ENCODE assay signal across 24 mouse cellular contexts in genomic region chr3:8747201-8747600, GRCm38 (mm10).
DNase-seq lines count a peak whose midpoint lies in the region; ATAC-seq and TF ChIP-seq lines count a peak whose summit lies in the region.
"Had no signal": no experiment of that assay in that cellular context is flagged by ENCODE, and none has a peak within 500 bp of the region (broad histone marks: within the 10 kb centered on the region; RNA-seq: fewer than 3 reads in every experiment).

No protein-coding gene starts in this region.

- H3K27me3 ChIP-seq in heart, embryonic 11.5 days (ENCODE audit: control insufficient read depth, insufficient read depth, low read length): no peaks in the 10 kb centered on the region
- no peaks in the 10 kb centered on the region for H3K27me3 ChIP-seq in liver, embryonic 14.5 days (ENCODE audit: control insufficient read depth, insufficient read depth, low read length)
- H3K27me3 ChIP-seq in myocyte (ENCODE audit: control insufficient read depth, insufficient read depth, insufficient read length): no peaks in the 10 kb centered on the region
- H3K27me3 ChIP-seq: forebrain, embryonic 12.5 days; heart, embryonic 12.5 days; limb, embryonic 12.5 days; neural tube, embryonic 13.5 days had no signal

- H3K4me1 ChIP-seq in heart, embryonic 11.5 days (ENCODE audit: control insufficient read depth, insufficient read depth, low read length): no peaks in the 10 kb centered on the region; the same call in 1 of the 2 replicates
- H3K4me1 ChIP-seq in liver, embryonic 14.5 days (replicated peaks; ENCODE audit: control insufficient read depth in 2 of 2, insufficient read depth in 2 of 2, low read length in 1 of 2): peaks cover 14 to 21% of the 10 kb centered on the region in 2 experiments
- H3K4me1 ChIP-seq: forebrain, embryonic 12.5 days; limb, embryonic 12.5 days; neural tube, embryonic 13.5 days had no signal

- H3ac ChIP-seq in myocyte (ENCODE audit: control insufficient read depth, insufficient read length): no peak overlapping the region

- no peak overlapping the region for H3K9ac ChIP-seq in heart, embryonic 11.5 days (ENCODE audit: low read depth, low read length)
- H3K9ac ChIP-seq in liver, embryonic 14.5 days (replicated peaks): no peak overlapping the region
- H3K9ac ChIP-seq: forebrain, embryonic 12.5 days; heart, embryonic 12.5 days; limb, embryonic 12.5 days; lung, embryonic 14.5 days; neural tube, embryonic 13.5 days had no signal

- no peaks in the 10 kb centered on the region for H3K79me2 ChIP-seq in myocyte (ENCODE audit: control insufficient read depth, insufficient read depth)

- no peaks in the 10 kb centered on the region for H3K36me3 ChIP-seq in heart, embryonic 11.5 days (ENCODE audit: control insufficient read depth, insufficient read depth, low read length)
- H3K36me3 ChIP-seq in liver, embryonic 14.5 days (replicated peaks; ENCODE audit: control insufficient read depth, insufficient read depth, low read depth): no peaks in the 10 kb centered on the region
- H3K36me3 ChIP-seq in myocyte (ENCODE audit: control insufficient read depth, insufficient read depth): no peaks in the 10 kb centered on the region
- H3K36me3 ChIP-seq: forebrain, embryonic 12.5 days; heart, embryonic 12.5 days; limb, embryonic 12.5 days; neural tube, embryonic 13.5 days had no signal

- H3K27ac ChIP-seq in heart, embryonic 11.5 days (ENCODE audit: low read depth, low read length): peak overlapping the region; percentile 35; the same call in 1 of the 2 replicates
- peak overlapping the region; percentile 69 for H3K27ac ChIP-seq in liver, embryonic 14.5 days
- H3K27ac ChIP-seq: forebrain, embryonic 12.5 days; hindbrain, postnatal 0 days; layer of hippocampus, adult 2 months; limb, embryonic 12.5 days; neural tube, embryonic 13.5 days had no signal

- ATAC-seq in heart, embryonic 11.5 days (replicated peaks; ENCODE audit: insufficient number of reproducible peaks, low FRiP score, low TSS enrichment): no peak
- peak; percentile 64 for ATAC-seq in granulocyte monocyte progenitor cell, adult 5-6 weeks (replicated peaks; ENCODE audit: poor library complexity, severe bottlenecking)
- ATAC-seq in liver, embryonic 14.5 days (ENCODE audit: insufficient read depth): peak; percentile 90
- ATAC-seq in cerebellum, adult (ENCODE audit: insufficient number of reproducible peaks, low FRiP score, low TSS enrichment): no peak
- ATAC-seq: CD4-positive, CD25-positive, alpha-beta regulatory T cell, adult 4 months; hindbrain, postnatal 0 days; intestine, embryonic 16.5 days; Patski had no signal

- H3K9me3 ChIP-seq in heart, embryonic 11.5 days (replicated peaks; ENCODE audit: control insufficient read depth, low read length): no peaks in the 10 kb centered on the region
- H3K9me3 ChIP-seq in liver, embryonic 14.5 days (ENCODE audit: control insufficient read depth, low read length): no peaks in the 10 kb centered on the region
- H3K9me3 ChIP-seq: forebrain, embryonic 12.5 days; limb, embryonic 12.5 days; neural tube, embryonic 13.5 days had no signal

- intact Hi-C loops in heart, postnatal 14 days (cut with DNase I): no loop called here

- DNase-seq in heart, postnatal 14 days: no peak
- peak in 2 of 3 experiments; percentile 31 to 41 for DNase-seq in liver, embryonic 14.5 days (ENCODE audit: low read depth in 3 of 3, low spot score in 3 of 3)
- no peak for DNase-seq in cerebellum, adult 9-11 months
- DNase-seq: adrenal gland, adult 8-10 months; cerebellum, adult 9-10 months; heart, postnatal 10 days; kidney, adult 9 months; kidney, postnatal 25 days; lung, embryonic 14.5 days; midbrain, embryonic 14.5 days; right cerebral cortex, postnatal 4 days had no signal

- WGBS in heart, embryonic 11.5 days (ENCODE audit: insufficient replicate concordance): 60% methylated on average over 4 of the region's 4 CpGs
- 11% methylated on average over 4 of the region's 4 CpGs for WGBS in liver, embryonic 14.5 days (ENCODE audit: insufficient replicate concordance)

- no peak overlapping the region for H3K4me2 ChIP-seq in heart, embryonic 11.5 days
- H3K4me2 ChIP-seq in liver, embryonic 14.5 days (ENCODE audit: low read depth): peak overlapping the region; percentile 29; the same call in 1 of the 2 replicates
- peak overlapping the region; percentile 18 for H3K4me2 ChIP-seq in myocyte (ENCODE audit: low read depth)
- H3K4me2 ChIP-seq: forebrain, embryonic 12.5 days; heart, embryonic 12.5 days; limb, embryonic 12.5 days; lung, embryonic 14.5 days; neural tube, embryonic 13.5 days had no signal

- TF ChIP-seq EP300 in liver, embryonic 14.5 days (IDR thresholded peaks at IDR 0.05; ENCODE audit: low read depth): peak; percentile 54; the same call in 1 of the 2 replicates

- H3K4me3 ChIP-seq in heart, embryonic 11.5 days (ENCODE audit: low read depth, low read length): no peak overlapping the region
- H3K4me3 ChIP-seq in liver, embryonic 14.5 days (ENCODE audit: insufficient read depth in 1 of 2, low read depth in 2 of 2, low read length in 2 of 2): no peak overlapping the region
- H3K4me3 ChIP-seq in myocyte: no peak overlapping the region
- H3K4me3 ChIP-seq: forebrain, embryonic 12.5 days; heart, embryonic 12.5 days; layer of hippocampus, adult 2 months; limb, embryonic 12.5 days; neural tube, embryonic 13.5 days had no signal

- TF ChIP-seq CTCF in liver, embryonic 14.5 days (IDR thresholded peaks at IDR 0.05; ENCODE audit: low read depth): no peak

- no peak for TF ChIP-seq POLR2A in myocyte (IDR thresholded peaks at IDR 0.05; ENCODE audit: insufficient read length, low read depth)

TF ChIP-seq in myocyte, 11 proteins besides CTCF, POLR2A, EP300 and RAD21:
- TF ChIP-seq TCF3 (IDR thresholded peaks at IDR 0.05; ENCODE audit: insufficient read length, low read depth) (no peak), MYOD1 (IDR thresholded peaks at IDR 0.05; ENCODE audit: control insufficient read depth in 1 of 3, insufficient read length in 2 of 3, low read depth in 2 of 3) (no peak), POLR2AphosphoS2 (IDR thresholded peaks at IDR 0.05; ENCODE audit: insufficient read length, low read depth) (no peak), CEBPB (IDR thresholded peaks at IDR 0.05; ENCODE audit: insufficient read depth, poor library complexity, severe bottlenecking) (no peak), MYOG (IDR thresholded peaks at IDR 0.05; ENCODE audit: control insufficient read depth in 1 of 3, insufficient read depth in 1 of 3, insufficient read length in 2 of 3, low read depth in 2 of 3) (no peak), USF1 (IDR thresholded peaks at IDR 0.05; ENCODE audit: low read depth) (no peak), MAX (IDR thresholded peaks at IDR 0.05; ENCODE audit: low read depth) (no peak), TCF12 (IDR thresholded peaks at IDR 0.05; ENCODE audit: insufficient read depth, poor library complexity, severe bottlenecking) (no peak), SRF (IDR thresholded peaks at IDR 0.05; ENCODE audit: control insufficient read depth, insufficient read length, low read depth) (no peak), REST (IDR thresholded peaks at IDR 0.05; ENCODE audit: insufficient read depth, insufficient read length) (no peak), E2F4 (IDR thresholded peaks at IDR 0.05; ENCODE audit: insufficient read depth) (no peak)

Comparison
In these comparisons a context has a peak if more than half of its experiments do, and no peak if none do; other contexts are left out.
1. ATAC-seq: peak in granulocyte monocyte progenitor cell, adult 5-6 weeks (single experiment) and liver, embryonic 14.5 days (single experiment); none in heart, embryonic 11.5 days (single experiment) and cerebellum, adult (single experiment).
2. DNase-seq: peak in liver, embryonic 14.5 days (2 of 3); none in heart, postnatal 14 days (0 of 2) and cerebellum, adult 9-11 months (single experiment).